Mouse (Mus musculus) cerebellum, postnatal 25 days (tissue): Measurements from ENCODE around the gene Ccl11.

Source experiments
- DNase-seq, 2 experiments: peaks; one replicate each; pipeline ENCODE4 v3.0.0; 2021; ENCODE audit warnings: mixed read lengths in 2 of 2

The Ccl11 gene

DNA sequence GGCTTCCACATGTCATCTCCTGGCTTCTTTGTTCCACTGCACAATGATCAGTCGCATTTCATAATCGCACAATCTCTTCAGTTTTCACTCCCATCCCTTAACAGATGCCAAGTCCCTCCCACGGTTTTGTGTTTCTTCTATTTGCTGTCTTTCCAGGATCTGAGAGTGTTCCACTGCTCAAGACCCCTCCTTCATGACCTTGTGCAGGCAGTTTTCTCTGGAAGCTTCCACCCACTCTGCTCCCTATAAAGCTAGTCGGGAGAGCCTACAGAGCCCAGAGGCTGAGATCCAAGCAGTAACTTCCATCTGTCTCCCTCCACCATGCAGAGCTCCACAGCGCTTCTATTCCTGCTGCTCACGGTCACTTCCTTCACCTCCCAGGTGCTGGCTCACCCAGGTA lies at the start of gene Ccl11:
Gene Ccl11, plus strand, starts transcription at position 178 of the 400 bp plus-strand sequence.
- DNase-seq = no peak

DNA sequence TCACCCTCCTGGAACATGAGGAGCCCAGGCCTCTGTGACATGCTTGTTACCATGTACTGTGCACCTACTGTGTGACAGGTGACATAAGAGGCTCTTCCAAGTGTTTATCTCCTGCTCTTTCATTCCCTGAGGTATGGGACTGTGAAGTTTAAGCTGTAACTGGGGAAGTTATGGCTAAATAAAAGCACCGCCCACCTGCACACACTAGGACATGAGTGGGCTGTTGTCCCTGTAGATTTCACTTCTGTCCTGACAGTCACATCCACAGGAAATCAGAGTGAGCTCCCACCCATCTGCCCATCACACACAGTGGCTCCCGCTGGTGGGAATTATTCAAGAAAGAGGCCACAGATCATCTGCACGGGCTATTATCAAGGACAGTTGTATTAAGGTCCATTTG lies 47.5 kb upstream of the Ccl11 start:
- DNase-seq = no peak

GRCm38 (mm10) chr11:82011411-82012193 lies 46.0 kb upstream of the Ccl11 start:
- DNase-seq = no peak

DNA sequence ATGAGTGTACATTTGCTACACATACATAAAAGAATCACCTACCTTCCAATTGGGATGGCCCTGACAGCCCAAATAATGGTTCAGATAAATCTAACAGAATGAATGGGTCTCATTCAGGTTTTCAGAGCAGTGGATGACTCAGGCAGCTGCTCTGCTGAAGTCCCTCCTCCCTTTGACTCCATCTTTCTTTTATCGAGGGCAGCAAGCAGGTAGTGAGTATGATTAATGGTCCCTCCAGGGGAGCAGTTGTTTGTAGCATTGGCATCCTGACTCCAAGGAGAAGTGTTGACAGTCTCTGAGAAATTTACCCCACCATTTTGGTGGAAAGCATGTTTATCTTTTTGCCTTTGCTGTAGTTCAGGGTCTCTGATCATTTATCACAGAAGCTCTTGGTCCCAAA lies 43.9 kb upstream of the Ccl11 start:
- DNase-seq = no peak

DNA sequence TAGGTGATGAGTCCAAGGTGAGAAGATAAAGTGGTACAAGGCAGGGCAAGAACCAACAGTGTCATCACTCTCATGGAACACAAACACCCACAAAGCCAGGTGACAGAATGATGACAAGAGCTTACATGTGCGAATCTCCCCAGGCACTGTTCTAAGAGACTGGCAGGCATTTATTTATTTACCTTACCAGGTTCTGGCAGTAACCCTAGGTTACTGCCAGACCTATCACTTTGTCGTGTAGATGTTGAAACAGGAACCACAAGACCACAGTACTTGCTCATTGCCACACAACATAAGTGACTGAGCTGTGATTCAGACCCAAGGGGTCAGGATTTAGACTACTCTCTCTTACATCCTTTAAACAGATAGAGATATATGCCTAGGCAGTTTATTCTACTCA lies 42.6 kb upstream of the Ccl11 start:
- no peak for DNase-seq

- no peak for DNase-seq
Observed at GRCm38 (mm10) chr11:82016181-82016780, 41.3 kb upstream of the Ccl11 start.

DNA sequence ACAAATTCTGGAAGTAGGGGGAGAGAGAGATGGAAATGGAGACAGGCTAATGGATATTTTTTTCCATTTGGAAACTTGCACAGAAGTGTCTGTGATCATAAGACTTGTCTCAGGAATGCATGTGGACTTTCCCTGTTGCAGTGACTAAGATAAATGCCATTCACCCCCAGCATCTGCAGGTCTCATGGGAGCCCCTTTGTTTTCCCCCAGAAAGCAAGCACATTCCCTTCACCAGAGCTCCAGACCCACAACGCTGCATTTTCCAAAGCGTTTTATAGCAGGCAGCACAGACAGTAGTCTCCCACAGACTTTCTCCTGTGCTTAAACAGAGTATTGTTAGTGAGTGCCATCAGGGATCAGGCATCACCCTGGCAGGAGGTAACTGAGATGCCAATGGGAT lies 38.2 kb upstream of the Ccl11 start:
- DNase-seq = no peak

- DNase-seq = no peak
Observed at GRCm38 (mm10) chr11:82019793-82020192, 37.8 kb upstream of the Ccl11 start.

- no peak for DNase-seq
Observed at GRCm38 (mm10) chr11:82021406-82021805, 36.2 kb upstream of the Ccl11 start.

GRCm38 (mm10) chr11:82022504-82023056 lies 35.0 kb upstream of the Ccl11 start:
- no peak for DNase-seq

- no peak for DNase-seq
Observed at GRCm38 (mm10) chr11:82023769-82024168, 33.9 kb upstream of the Ccl11 start.

DNA sequence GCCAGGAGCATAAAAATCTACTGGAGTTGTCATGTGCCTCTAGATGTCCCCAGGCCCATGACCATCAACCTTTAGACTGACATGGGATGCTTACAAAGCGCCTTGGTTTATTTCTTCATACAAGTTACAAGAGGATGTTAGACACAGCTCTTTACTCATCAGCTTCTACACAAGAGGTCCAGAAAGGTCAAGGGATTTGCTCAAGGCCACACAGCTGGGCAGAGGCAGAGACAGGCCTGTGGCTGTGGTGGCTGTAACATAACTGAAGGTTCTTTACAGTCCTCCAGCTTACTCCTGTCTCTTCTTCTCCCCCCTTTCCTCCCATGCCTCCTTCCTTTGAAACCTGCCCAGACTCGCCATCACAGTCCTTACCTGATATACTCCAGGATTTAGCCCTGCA lies 27.5 kb upstream of the Ccl11 start:
- DNase-seq = no peak

DNA sequence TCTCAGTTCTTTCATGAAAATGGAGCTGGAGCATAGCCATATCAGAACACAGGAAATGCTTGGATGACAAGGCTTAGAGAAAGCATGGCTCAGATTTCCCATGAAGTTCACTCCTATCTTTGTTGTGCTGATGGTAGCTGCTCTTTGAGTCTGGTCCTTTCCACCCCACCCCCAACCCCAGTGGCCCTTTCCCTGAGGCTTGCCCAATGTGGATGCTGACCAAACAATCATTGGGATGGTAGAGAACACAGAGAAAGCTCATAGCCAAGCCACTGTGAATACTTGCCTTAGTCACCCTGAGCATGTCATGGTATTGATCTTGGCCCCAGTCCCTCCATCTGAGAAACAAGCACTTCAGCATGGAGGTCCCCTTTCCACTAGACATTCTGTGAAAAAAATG lies 25.5 kb upstream of the Ccl11 start:
- no peak for DNase-seq

DNA sequence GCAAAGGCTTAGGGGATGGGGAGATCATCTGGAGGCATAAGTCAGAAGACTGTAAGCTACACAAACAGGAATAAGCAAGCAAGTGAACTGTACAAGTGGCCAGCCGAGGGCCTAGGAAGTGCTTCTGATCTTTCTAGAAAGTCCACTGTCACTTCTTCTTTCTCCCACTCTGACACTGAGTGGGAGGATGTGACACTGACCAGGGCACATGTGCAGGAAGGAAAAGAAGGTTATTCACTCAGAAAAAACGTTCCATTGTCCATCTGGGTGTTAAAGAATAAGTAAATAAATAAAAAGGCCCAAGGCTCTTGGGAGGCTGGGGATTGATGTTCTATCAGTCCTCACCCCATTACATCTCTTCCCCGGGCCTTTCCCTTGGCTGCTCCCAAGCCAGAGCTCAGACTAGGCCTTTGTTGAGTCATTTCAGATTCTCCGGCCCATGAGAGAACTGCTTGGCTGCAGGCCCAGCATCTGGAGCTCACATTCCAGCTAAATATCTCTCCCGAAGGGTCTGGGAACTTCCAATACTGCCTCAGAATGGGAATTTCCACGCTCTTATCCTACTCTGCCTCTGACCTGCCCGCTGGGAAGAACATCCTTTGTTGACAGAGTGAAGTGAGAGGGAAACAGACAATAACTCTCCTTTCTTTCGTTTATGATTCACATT lies 24.8 kb upstream of the Ccl11 start:
- DNase-seq = peak in 1 of 2 experiments; percentile 4

GRCm38 (mm10) chr11:82034446-82034845 lies 23.2 kb upstream of the Ccl11 start:
- DNase-seq = no peak

DNA sequence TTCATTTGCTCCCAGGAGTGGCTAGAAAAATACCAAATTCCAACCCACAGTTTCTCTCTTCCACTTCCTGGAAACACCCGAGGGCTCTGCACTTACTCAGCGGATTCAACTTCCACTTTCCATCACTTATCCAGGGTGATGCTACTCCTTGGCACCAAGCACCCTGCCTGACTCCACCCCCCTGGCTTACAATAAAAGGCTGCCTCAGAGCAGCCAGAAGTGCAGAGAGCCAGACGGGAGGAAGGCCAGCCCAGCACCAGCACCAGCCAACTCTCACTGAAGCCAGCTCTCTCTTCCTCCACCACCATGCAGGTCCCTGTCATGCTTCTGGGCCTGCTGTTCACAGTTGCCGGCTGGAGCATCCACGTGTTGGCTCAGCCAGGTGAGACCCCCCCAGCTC lies 22.3 kb upstream of the Ccl11 start, which contains the start of gene Ccl2:
Gene Ccl2, plus strand, starts transcription at position 216 of the 400 bp plus-strand sequence.
- peak; percentile 28 to 48 for DNase-seq

DNA sequence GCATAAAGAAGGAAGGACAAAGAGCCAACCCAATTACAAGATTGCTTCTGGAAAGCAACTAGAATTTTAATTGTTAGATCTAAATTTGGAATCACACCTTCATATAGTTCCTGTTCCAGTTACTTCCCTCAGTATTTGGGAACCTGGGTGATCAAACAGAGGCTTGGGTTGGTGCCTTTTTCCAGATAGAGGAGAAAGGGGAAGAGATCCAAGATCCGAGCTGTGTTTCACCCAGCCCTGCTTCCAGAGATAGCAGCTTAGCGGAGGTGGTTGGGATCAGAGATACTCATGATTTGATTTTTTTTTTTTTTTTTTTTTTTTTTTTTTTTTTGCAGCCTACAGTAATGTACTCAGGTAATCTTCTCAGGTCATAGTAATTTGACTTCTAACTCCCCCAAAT lies 21.8 kb upstream of the Ccl11 start:
- DNase-seq = no peak

- DNase-seq = no peak
Observed at GRCm38 (mm10) chr11:82038535-82038934, 19.1 kb upstream of the Ccl11 start, which contains the start of gene Gm17268. Gene Gm17268, minus strand, starts transcription at chr11:82038562.

GRCm38 (mm10) chr11:82039132-82039660 lies 18.4 kb upstream of the Ccl11 start:
- DNase-seq = no peak

DNA sequence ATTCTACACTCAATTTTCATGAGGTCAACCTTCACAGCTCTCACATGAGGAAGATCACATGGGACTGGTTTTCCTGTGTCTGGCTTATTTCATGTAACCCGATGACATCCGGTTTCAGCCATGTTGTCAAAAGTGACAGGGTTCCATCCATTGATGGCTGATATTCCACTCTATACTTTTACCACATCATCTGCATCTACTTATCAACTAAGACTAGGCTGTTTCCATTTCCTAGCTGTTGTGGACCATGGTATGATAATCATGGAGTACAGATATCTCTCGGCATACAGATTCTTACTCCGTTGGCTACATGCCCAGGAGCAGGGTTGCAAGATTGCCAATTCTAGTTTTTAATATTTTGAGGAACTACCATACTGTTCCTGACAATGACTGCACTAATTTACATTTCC lies 15.9 kb upstream of the Ccl11 start:
- no peak for DNase-seq

DNA sequence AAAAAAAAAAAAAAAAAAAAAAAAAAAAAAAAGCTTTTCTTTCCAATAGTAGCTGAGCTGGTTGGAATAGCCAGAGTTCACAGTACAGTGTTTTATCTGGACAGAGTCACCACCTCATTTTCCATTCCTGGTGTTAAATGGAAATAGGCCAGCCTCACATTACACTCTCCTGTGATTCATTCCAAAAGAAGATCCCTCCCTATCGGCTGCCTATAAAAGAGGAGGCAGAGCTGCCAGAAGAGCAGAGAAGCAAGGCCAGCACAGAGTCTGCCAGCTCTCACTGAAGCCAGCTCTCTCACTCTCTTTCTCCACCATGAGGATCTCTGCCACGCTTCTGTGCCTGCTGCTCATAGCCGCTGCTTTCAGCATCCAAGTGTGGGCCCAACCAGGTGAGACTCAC lies 12.2 kb upstream of the Ccl11 start, which contains the start of gene Ccl7:
Gene Ccl7, plus strand, starts transcription at position 242 of the 400 bp plus-strand sequence.
- DNase-seq = peak; percentile 18 to 30

GRCm38 (mm10) chr11:82047746-82048415 lies 9.7 kb upstream of the Ccl11 start:
- peak in 1 of 2 experiments; percentile 5 for DNase-seq

- no peak for DNase-seq
Observed at GRCm38 (mm10) chr11:82053849-82054248, 3.8 kb upstream of the Ccl11 start.
